Mouse (Mus musculus) testis, adult 2 months (tissue): ENCODE measurements at regions not wholly inside any gene's neighbourhood (a gene's known extent, or its start where the extent isn't known, plus 50 kb on each side); places are given as distances from the start of the nearest gene placed in this dataset.

Experiments used
- CTCF ChIP-seq: fragments of 200-500 bp; IDR thresholded peaks from 2 replicates; pipeline ENCODE4 v1.5.1; 2012; ENCODE audit warnings: low read depth, mild to moderate bottlenecking, inconsistent platforms, low read length, moderate library complexity; ENCODE audit not compliant: control insufficient read depth, insufficient read depth, insufficient replicate concordance
- POLR2A ChIP-seq: fragments of 200-500 bp; IDR thresholded peaks from 2 replicates; pipeline ENCODE4 v1.6.1; 2012; ENCODE audit warnings: low read depth, mild to moderate bottlenecking, inconsistent platforms, low read length, moderate library complexity; ENCODE audit not compliant: control insufficient read depth

DNA sequence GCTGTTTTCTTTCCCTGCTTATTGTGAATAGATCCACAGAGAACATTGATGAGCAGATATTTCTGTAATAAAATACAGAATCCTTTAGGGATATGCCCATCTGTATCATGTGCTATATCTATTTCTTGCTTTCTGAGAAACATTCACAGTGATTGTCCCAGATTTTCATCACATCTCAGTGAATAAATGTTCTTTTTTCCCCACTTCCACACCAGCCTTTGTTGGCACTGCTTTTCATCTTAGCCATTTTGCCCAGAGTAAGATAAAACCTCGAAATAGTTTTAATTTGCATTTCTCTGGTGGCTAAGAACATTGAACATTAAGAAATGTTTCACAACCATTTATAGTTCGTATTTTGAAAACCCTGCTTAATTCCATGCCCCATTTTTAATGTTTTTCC, 195.7 kb upstream of the Gm11232 start:
- no peak for TF ChIP-seq CTCF
- no peak for TF ChIP-seq POLR2A
